In genomic region chr6:93733800-93734199, GRCm38 (mm10) we compare ENCODE assay signal across 19 mouse cellular contexts.
A peak's percentile ranks its signal among the peaks of the same experiment; 100 is the strongest.
DNase-seq lines count a peak whose midpoint lies in the region; ATAC-seq and TF ChIP-seq lines count a peak whose summit lies in the region.
"Had no signal": no experiment of that assay in that cellular context is flagged by ENCODE, and none has a peak within 500 bp of the region (broad histone marks: within the 10 kb centered on the region; RNA-seq: fewer than 3 reads in every experiment).

No protein-coding gene starts in this region.

- no peaks in the 10 kb centered on the region for H3K9me3 ChIP-seq in midbrain, embryonic 11.5 days (ENCODE audit: control insufficient read depth, low read length)
- H3K9me3 ChIP-seq in midbrain, postnatal 0 days (ENCODE audit: low read length) = no peaks in the 10 kb centered on the region
- H3K9me3 ChIP-seq in forebrain, postnatal 0 days (ENCODE audit: low read length) = no peaks in the 10 kb centered on the region
- H3K9me3 ChIP-seq: embryonic facial prominence, embryonic 12.5 days; forebrain, embryonic 15.5 days; heart, embryonic 10.5 days; hindbrain, embryonic 13.5 days had no signal

- peak; percentile 55 for DNase-seq in layer of hippocampus, adult 9-11 months
- no peak for DNase-seq in layer of hippocampus, postnatal 36 days
- DNase-seq in midbrain, embryonic 11.5 days (ENCODE audit: low spot score, missing footprints) = peak; percentile 56
- no peak for DNase-seq in midbrain, postnatal 0 days (ENCODE audit: low spot score)
- peak; percentile 82 for DNase-seq in brain, adult 2 months (ENCODE audit: low read depth, low spot score)
- no peak for DNase-seq in forebrain, postnatal 0 days
- no peak for DNase-seq in Muller cell, postnatal 12 days (ENCODE audit: inconsistent ontology term)
- DNase-seq: adrenal gland, adult 8-10 months; adrenal gland, postnatal 36 days; cerebellum, adult 11-12 months; cerebellum, adult 9-10 months; gastrocnemius, postnatal 10 days; heart, adult 18-20 months; heart, postnatal 10 days had no signal

- H3K4me2 ChIP-seq in midbrain, embryonic 11.5 days = no peak overlapping the region
- no peak overlapping the region for H3K4me2 ChIP-seq in midbrain, postnatal 0 days (ENCODE audit: low read depth, low read length, poor library complexity, severe bottlenecking)
- no peak overlapping the region for H3K4me2 ChIP-seq in forebrain, postnatal 0 days (ENCODE audit: low read depth)
- H3K4me2 ChIP-seq: embryonic facial prominence, embryonic 12.5 days; forebrain, embryonic 15.5 days; hindbrain, embryonic 13.5 days had no signal

- H3K9ac ChIP-seq in midbrain, embryonic 11.5 days (ENCODE audit: low read length) = no peak overlapping the region
- H3K9ac ChIP-seq in midbrain, postnatal 0 days (replicated peaks; ENCODE audit: low read length, poor library complexity, severe bottlenecking) = no peak overlapping the region
- H3K9ac ChIP-seq in forebrain, postnatal 0 days = no peak overlapping the region
- H3K9ac ChIP-seq: embryonic facial prominence, embryonic 12.5 days; forebrain, embryonic 15.5 days; hindbrain, embryonic 13.5 days had no signal

- no peaks in the 10 kb centered on the region for H3K27me3 ChIP-seq in midbrain, embryonic 11.5 days (ENCODE audit: control insufficient read depth, insufficient read depth, low read length)
- no peaks in the 10 kb centered on the region for H3K27me3 ChIP-seq in midbrain, postnatal 0 days (ENCODE audit: insufficient read depth, low read length)
- H3K27me3 ChIP-seq in forebrain, postnatal 0 days (ENCODE audit: insufficient read depth, low read length) = no peaks in the 10 kb centered on the region
- H3K27me3 ChIP-seq: embryonic facial prominence, embryonic 12.5 days; forebrain, embryonic 15.5 days; hindbrain, embryonic 13.5 days had no signal

- no peaks in the 10 kb centered on the region for H3K36me3 ChIP-seq in midbrain, embryonic 11.5 days (ENCODE audit: control insufficient read depth, insufficient read depth, low read length)
- H3K36me3 ChIP-seq in midbrain, postnatal 0 days (ENCODE audit: insufficient read depth, low read length) = no peaks in the 10 kb centered on the region
- H3K36me3 ChIP-seq in forebrain, postnatal 0 days (ENCODE audit: insufficient read depth) = no peaks in the 10 kb centered on the region; the same call in 1 of the 2 replicates
- H3K36me3 ChIP-seq: embryonic facial prominence, embryonic 12.5 days; forebrain, embryonic 15.5 days; heart, embryonic 10.5 days had no signal

- H3K27ac ChIP-seq in midbrain, embryonic 11.5 days (ENCODE audit: low read depth, low read length) = no peak overlapping the region
- H3K27ac ChIP-seq in midbrain, postnatal 0 days (ENCODE audit: low read depth, low read length) = no peak overlapping the region
- peak overlapping the region; percentile 33; the same call in 1 of the 2 replicates for H3K27ac ChIP-seq in brown adipose tissue, adult 24 weeks (replicated peaks; ENCODE audit: low read depth, low read length)
- no peak overlapping the region for H3K27ac ChIP-seq in forebrain, postnatal 0 days (ENCODE audit: low read depth, low read length)
- H3K27ac ChIP-seq: embryonic facial prominence, embryonic 12.5 days; forebrain, embryonic 15.5 days; heart, embryonic 10.5 days; hindbrain, embryonic 13.5 days had no signal

- H3K4me3 ChIP-seq in midbrain, embryonic 11.5 days (ENCODE audit: low read depth, low read length) = no peak overlapping the region
- no peak overlapping the region for H3K4me3 ChIP-seq in midbrain, postnatal 0 days (ENCODE audit: low read depth, low read length)
- H3K4me3 ChIP-seq in brown adipose tissue, adult 24 weeks (ENCODE audit: insufficient read depth, low read depth, low read length) = no peak overlapping the region
- no peak overlapping the region for H3K4me3 ChIP-seq in forebrain, postnatal 0 days (ENCODE audit: low read depth, low read length)
- H3K4me3 ChIP-seq: embryonic facial prominence, embryonic 12.5 days; forebrain, embryonic 15.5 days; heart, embryonic 10.5 days; hindbrain, embryonic 13.5 days had no signal

- 94% methylated on average over 6 of the region's 6 CpGs for WGBS in midbrain, embryonic 11.5 days
- 88% methylated on average over 6 of the region's 6 CpGs for WGBS in midbrain, postnatal 0 days
- 90% methylated on average over 6 of the region's 6 CpGs for WGBS in forebrain, postnatal 0 days

- no peak for ATAC-seq in midbrain, embryonic 11.5 days (ENCODE audit: low FRiP score)
- no peak for ATAC-seq in midbrain, postnatal 0 days (ENCODE audit: low FRiP score)
- no peak for ATAC-seq in forebrain, postnatal 0 days
- ATAC-seq: forebrain, embryonic 15.5 days had no signal

- TF ChIP-seq CTCF in midbrain, postnatal 0 days (IDR thresholded peaks at IDR 0.05) = no peak
- TF ChIP-seq CTCF in forebrain, postnatal 0 days (IDR thresholded peaks at IDR 0.05; ENCODE audit: low read depth) = no peak

- no peaks in the 10 kb centered on the region for H3K4me1 ChIP-seq in midbrain, embryonic 11.5 days (ENCODE audit: control insufficient read depth, insufficient read depth, low read length)
- H3K4me1 ChIP-seq in midbrain, postnatal 0 days (ENCODE audit: insufficient read depth, low read length) = no peaks in the 10 kb centered on the region
- H3K4me1 ChIP-seq in brown adipose tissue, adult 24 weeks (ENCODE audit: control insufficient read depth, insufficient read depth, insufficient read length, low read length) = peaks cover 11% of the 10 kb centered on the region
- no peaks in the 10 kb centered on the region for H3K4me1 ChIP-seq in forebrain, postnatal 0 days (ENCODE audit: insufficient read depth)

Comparison
In these comparisons a context has a peak if more than half of its experiments do, and no peak if none do; other contexts are left out.
1. DNase-seq: peak in layer of hippocampus, adult 9-11 months (single experiment), midbrain, embryonic 11.5 days (single experiment) and brain, adult 2 months (single experiment); none in layer of hippocampus, postnatal 36 days (0 of 2), midbrain, postnatal 0 days (single experiment), forebrain, postnatal 0 days (single experiment) and Muller cell, postnatal 12 days (single experiment).